Mouse (Mus musculus) midbrain, embryonic 14.5 days (tissue): ENCODE data around the gene Foxi1. TPM values are rescaled to one million over a fixed set of nuclear protein-coding genes. Genes with fewer than 3 reads are reported as not detected.

Experiments used
- ATAC-seq: fragments of 200-750 bp; cut with Nextera tagmentation; 2 replicates; pipeline ENCODE4 v1.8.0; 2017; ENCODE audit warnings: moderate number of reproducible peaks, moderate library complexity; ENCODE audit not compliant: low FRiP score, low TSS enrichment
- DNase-seq: peaks from one replicate; pipeline ENCODE4 v3.0.0-alpha.2; 2015
- H3K27ac ChIP-seq: fragments of 300-500 bp; sonication (generic); replicated peaks from 2 replicates; pipeline ENCODE4 v1.5.1; 2014; ENCODE audit warnings: mild to moderate bottlenecking, low read depth, low read length, moderate library complexity
- H3K27me3 ChIP-seq: fragments of 300-500 bp; sonication (generic); 2 replicates; pipeline ENCODE4 v1.6.1; 2014; ENCODE audit warnings: low read length, control low read depth, mixed read lengths; ENCODE audit not compliant: control insufficient read depth, insufficient read depth
- H3K36me3 ChIP-seq: fragments of 300-500 bp; sonication (generic); 2 replicates; pipeline ENCODE4 v1.6.1; 2014; ENCODE audit warnings: low read length, control low read depth; ENCODE audit not compliant: control insufficient read depth, insufficient read depth
- H3K4me1 ChIP-seq: fragments of 300-500 bp; sonication (generic); 2 replicates; pipeline ENCODE4 v1.6.1; 2014; ENCODE audit warnings: mild to moderate bottlenecking, antibody characterized with exemption, low read length, control low read depth; ENCODE audit not compliant: control insufficient read depth, insufficient read depth
- H3K4me2 ChIP-seq: fragments of 300-500 bp; sonication (generic); 2 replicates; pipeline ENCODE4 v1.6.1; 2014; ENCODE audit warnings: mild to moderate bottlenecking, low read length, moderate library complexity
- H3K4me3 ChIP-seq: fragments of 300-500 bp; sonication (generic); replicated peaks from 2 replicates; pipeline ENCODE4 v1.5.1; 2014; ENCODE audit warnings: low read depth, low read length
- H3K9ac ChIP-seq: fragments of 300-500 bp; sonication (generic); replicated peaks from 2 replicates; pipeline ENCODE4 v1.6.1; 2014; ENCODE audit warnings: mild to moderate bottlenecking, low read length, moderate library complexity
- H3K9me3 ChIP-seq: fragments of 300-500 bp; sonication (generic); 2 replicates; pipeline ENCODE4 v1.6.1; 2016; ENCODE audit warnings: low read length, control low read depth, mixed read lengths; ENCODE audit not compliant: control insufficient read depth
- WGBS: fragments of 180-500 bp; shearing (Covaris S2); extraction: QIAGEN DNeasy Blood & Tissue Kit; methylation state at CpG from one replicate; pipeline ENCODE4 v1.1.7; 2014; 5-methylcytosine and 5-hydroxymethylcytosine counted together
- polyA plus RNA-seq: library from polyadenylated mRNA; unstranded; fragments of >200 nt; fragmentation: Nextera tagmentation; extraction: Ambion mirVana; gene quantifications from 2 replicates; pipeline ENCODE4 v1.2.1, GENCODE M21; 2014

Gene Foxi1
- polyA plus RNA-seq, 1 experiment from 2014 or later, result not detected

DNA sequence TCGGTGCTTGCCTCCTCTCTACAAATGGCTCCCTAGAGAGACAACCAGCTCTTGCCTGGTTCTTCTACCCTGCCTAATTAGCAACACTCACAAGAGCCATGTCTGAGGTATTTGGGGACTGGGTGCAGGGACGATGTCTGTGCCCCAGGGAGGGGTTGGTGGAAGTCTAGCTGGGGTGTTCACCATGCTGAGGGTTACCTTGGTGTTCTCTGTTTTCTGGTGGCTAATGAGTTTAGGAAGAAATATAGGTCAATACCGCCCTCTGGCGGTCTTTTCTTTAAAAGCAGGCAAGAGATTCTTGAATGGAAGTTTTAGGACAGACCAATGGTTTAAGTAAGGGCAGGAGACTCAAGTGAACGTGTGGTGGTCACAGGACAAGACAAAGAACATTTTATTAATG, 5.0 kb upstream of the Foxi1 start:
- Histone ChIP-seq H3K36me3 (no peaks in the 10 kb centered on the region), H3K4me1 (no peaks in the 10 kb centered on the region), H3K9me3 (no peaks in the 10 kb centered on the region), H3K4me3 (no peak overlapping the region), H3K27ac (no peak overlapping the region), H3K9ac (no peak overlapping the region), H3K27me3 (no peaks in the 10 kb centered on the region), H3K4me2 (no peak overlapping the region)
- DNase-seq, result peak; percentile 89
- no peak for ATAC-seq
- WGBS, result 20% methylated on average over 5 of the region's 5 CpGs

DNA sequence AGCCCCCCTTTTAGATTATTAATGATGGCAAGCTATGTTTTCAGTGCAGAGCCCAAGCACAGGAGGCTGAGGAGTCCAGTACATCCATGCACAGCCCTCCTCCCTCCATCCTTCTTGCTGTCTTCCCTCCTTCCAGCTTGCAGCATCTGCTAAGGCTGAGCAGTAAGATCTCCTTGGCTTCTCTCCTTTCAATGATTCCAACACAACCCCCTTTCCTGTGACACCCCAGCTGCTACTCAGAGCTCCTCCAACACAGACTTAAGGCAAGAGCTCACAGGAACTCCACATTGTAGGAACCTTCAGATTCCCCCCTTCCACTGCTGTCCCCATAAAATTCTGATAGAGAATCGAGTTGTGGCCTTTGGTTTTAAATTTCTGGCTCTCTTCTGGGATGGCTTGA, 5.1 kb downstream of the Foxi1 start:
- DNase-seq (no peak), ATAC-seq (no peak)
- WGBS, result 59% methylated on average over 1 of the region's 1 CpGs
- Histone ChIP-seq H3K4me1 (no peaks in the 10 kb centered on the region), H3K27me3 (no peaks in the 10 kb centered on the region), H3K4me3 (no peak overlapping the region), H3K4me2 (no peak overlapping the region), H3K27ac (no peak overlapping the region), H3K36me3 (no peaks in the 10 kb centered on the region), H3K9me3 (no peaks in the 10 kb centered on the region), H3K9ac (no peak overlapping the region)

DNA sequence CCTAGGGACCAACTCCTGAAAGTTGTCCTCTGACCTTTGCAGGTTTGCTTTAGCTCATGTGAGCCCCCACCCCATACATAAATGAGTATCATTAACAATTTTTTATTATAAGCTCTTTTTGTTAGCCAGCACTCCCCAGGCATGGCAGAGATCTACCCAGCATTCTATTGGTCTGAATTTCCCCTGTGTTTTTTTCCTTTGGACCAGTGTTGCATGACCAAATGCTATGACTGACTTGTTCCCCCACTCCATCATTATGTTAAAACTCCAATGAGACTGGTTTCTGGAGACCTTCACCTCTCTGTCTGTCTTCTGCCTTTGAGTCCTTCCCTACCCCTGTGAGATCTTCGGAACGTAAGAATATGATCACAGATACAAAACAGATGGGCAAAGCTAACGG, 12.7 kb downstream of the Foxi1 start:
- Histone ChIP-seq H3K9ac (no peak overlapping the region), H3K27me3 (no peaks in the 10 kb centered on the region), H3K9me3 (no peaks in the 10 kb centered on the region), H3K4me3 (no peak overlapping the region), H3K36me3 (no peaks in the 10 kb centered on the region), H3K4me2 (no peak overlapping the region), H3K4me1 (no peaks in the 10 kb centered on the region), H3K27ac (no peak overlapping the region)
- DNase-seq (no peak), ATAC-seq (no peak)
- WGBS, result 95% methylated on average over 3 of the region's 3 CpGs

DNA sequence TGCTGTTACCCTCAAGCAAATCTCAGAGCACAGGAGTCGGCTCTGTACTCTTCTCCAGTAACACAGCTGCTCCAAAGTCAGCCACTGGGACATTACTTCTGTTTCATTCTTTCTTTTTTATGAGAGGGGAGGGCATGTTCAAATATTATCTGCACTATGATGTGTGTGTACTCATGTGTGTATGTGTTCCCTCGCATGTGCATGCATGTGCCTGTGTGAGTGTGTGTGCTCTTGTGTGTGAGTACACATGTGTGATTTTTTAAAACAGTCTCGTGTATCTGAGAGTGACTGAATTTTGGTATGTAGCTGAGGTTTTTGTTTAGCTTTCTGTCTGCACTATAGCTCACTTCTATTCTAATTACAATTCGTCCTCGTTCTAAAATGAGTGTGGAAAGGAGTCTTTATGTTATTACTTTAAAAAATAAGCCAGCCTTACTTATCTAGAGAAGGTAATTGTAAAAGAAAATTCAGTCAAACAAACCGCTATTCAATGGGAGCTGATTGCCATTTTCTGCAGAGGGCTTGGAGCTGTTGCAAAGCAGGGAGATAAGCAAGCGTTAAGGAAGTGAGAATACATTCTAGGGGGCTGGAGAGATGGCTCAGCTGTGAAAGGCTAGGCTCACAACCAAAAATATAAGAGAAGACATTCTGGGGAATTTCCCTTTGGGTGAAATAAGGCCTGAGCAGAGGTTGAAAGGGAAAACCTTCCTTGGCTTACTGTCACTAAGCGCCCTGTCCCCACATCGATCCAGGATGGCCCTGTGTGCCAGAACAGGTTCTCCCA, 13.5 kb downstream of the Foxi1 start:
- no peaks in the 10 kb centered on the region for H3K36me3 ChIP-seq
- H3K4me2 ChIP-seq, result no peak overlapping the region
- DNase-seq (no peak), ATAC-seq (no peak)
- H3K4me3 ChIP-seq, result no peak overlapping the region
- H3K9ac ChIP-seq, result no peak overlapping the region
- H3K27ac ChIP-seq, result no peak overlapping the region
- 72% methylated on average over 9 of the region's 9 CpGs for WGBS
- no peaks in the 10 kb centered on the region for H3K27me3 ChIP-seq
- no peaks in the 10 kb centered on the region for H3K4me1 ChIP-seq
- no peaks in the 10 kb centered on the region for H3K9me3 ChIP-seq

DNA sequence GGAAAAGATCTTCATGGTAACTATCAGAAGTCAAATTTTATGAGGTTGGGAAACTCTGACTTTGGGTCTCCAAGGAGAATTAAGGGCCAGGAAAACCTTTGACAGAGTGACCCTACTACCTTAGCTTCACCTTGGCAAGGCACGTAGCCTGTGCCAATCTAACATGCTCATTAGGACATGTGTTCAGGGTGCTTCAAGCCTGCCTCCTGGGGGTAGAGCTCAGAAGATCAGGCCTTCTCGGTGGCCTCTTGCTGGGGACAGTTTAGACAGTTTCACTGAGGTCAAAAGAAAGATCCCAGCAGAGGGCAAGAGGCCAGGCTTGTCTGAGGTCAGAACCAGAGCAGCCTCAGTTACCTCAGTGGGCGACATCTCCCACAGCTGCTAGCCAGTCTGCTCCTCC, 14.2 kb downstream of the Foxi1 start:
- 66% methylated on average over 3 of the region's 3 CpGs for WGBS
- ATAC-seq, result no peak
- H3K9ac ChIP-seq, result no peak overlapping the region

DNA sequence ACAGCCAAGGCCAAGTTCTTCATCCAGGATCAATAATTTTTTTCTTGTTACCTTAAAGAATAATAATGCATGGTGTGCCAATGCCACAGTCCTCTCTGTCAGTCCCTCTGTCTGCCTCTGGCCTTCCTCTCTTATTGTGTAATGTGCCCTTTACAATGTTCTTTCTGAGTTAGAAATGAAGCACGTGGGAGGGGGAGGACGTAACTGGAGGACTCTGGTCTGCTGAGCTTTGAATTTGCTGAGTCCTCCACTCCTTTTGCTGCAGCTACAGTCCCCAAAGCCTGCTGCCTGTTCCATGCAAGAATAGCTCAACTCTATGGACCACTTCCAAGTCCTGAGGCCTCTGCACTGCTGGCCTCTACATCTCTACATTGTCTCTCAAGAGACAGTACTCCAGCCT, 23.6 kb downstream of the Foxi1 start:
- Histone ChIP-seq H3K36me3 (no peaks in the 10 kb centered on the region), H3K27me3 (no peaks in the 10 kb centered on the region), H3K4me3 (no peak overlapping the region), H3K9me3 (no peaks in the 10 kb centered on the region), H3K9ac (no peak overlapping the region), H3K27ac (no peak overlapping the region), H3K4me1 (peaks cover 8% of the 10 kb centered on the region; the same call in 1 of the 2 replicates), H3K4me2 (no peak overlapping the region)
- 80% methylated on average over 2 of the region's 2 CpGs for WGBS
- no peak for DNase-seq
- ATAC-seq, result no peak

More for the DNA sequence above, 14.2 kb downstream of the Foxi1 start:
- Histone ChIP-seq H3K27me3 (no peaks in the 10 kb centered on the region), H3K9me3 (no peaks in the 10 kb centered on the region), H3K4me3 (no peak overlapping the region), H3K4me2 (no peak overlapping the region), H3K27ac (no peak overlapping the region), H3K4me1 (no peaks in the 10 kb centered on the region), H3K36me3 (no peaks in the 10 kb centered on the region)
- no peak for DNase-seq

DNA sequence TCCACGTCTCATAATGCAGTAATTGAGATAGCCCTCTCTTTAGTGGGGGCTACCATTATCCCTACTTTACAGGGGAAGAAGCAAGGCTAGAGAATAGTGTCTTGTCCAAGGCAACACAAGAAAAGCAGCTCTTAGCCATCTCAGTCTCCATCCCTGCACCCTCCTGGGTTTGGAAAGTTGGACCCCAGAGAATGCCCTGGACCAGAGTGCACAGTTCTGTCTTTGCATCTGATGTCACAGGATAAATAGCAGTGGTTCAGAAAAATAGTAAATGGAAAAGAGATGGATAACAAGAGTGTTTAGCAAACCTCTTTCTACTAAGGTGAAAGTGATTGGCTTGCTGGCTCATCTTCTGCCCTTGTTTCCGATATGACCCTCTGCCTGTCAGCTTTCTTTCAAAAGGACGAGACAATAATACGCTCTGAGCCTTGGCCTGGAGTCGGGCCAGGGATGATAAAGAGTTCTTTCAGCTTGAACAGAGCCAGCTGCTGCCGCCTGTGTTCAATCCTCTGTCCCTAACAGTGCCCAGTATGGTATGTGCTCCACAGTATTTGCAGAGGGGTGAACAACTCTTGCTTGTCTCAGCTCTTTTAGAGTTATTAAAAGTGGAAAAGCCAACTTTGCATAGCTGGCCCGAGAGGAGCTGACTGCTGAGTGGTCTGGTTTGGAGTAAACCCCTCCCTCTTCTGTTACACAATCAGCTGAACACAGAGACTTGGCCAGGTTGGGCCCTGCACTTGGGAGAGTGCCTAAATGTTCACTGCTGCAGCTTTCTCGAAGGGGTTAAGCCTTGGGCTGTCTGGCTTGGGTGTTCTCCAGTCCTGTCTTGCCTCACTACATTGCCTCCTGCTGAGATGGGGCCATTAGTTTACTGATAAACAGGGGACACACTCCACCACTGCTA, 26.4 kb downstream of the Foxi1 start:
- Histone ChIP-seq H3K4me3 (no peak overlapping the region), H3K27ac (peak overlapping the region; percentile 15; the same call in 1 of the 2 replicates), H3K36me3 (no peaks in the 10 kb centered on the region), H3K4me1 (peaks cover 8% of the 10 kb centered on the region; the same call in 1 of the 2 replicates), H3K27me3 (no peaks in the 10 kb centered on the region), H3K9ac (no peak overlapping the region), H3K4me2 (no peak overlapping the region), H3K9me3 (no peaks in the 10 kb centered on the region)
- WGBS, result 21% methylated on average over 8 of the region's 8 CpGs
- peak; percentile 73 for DNase-seq
- peak; percentile 63; the same call in 1 of the 2 replicates for ATAC-seq

DNA sequence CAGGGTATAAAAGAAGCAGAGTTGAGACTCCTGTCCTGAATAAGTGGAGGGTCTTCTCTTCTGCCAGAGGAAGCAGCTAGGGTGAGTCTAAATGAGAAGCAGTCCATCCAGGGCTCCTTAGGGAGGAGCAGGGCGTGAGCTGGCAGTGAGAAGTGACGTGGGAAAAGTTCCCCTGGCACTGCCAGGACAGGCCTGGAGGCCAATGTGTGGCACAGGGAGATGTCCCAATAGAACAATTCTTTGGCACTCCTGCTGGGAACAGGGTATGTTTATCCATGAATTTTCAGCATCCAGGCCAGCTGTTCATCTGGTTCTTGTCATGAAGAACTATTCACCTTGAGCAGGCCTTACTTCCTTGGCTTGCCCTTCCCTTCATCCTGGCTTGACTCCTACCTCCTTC, 29.1 kb downstream of the Foxi1 start:
- no peak for ATAC-seq
- 84% methylated on average over 2 of the region's 2 CpGs for WGBS
- peaks cover 8% of the 10 kb centered on the region; the same call in 1 of the 2 replicates for H3K4me1 ChIP-seq

More for the DNA sequence above, 29.1 kb downstream of the Foxi1 start:
- Histone ChIP-seq H3K27me3 (no peaks in the 10 kb centered on the region), H3K4me3 (no peak overlapping the region), H3K36me3 (no peaks in the 10 kb centered on the region), H3K27ac (no peak overlapping the region), H3K9ac (no peak overlapping the region), H3K9me3 (no peaks in the 10 kb centered on the region), H3K4me2 (no peak overlapping the region)
- no peak for DNase-seq
